Mouse (Mus musculus): Measurements from ENCODE around the gene Fam161b. TPM values are rescaled to one million over a fixed set of nuclear protein-coding genes. Genes with fewer than 3 reads are reported as not detected.

Fam161b gene
- 5.7 and 6.6 TPM in 2 replicates for polyA plus RNA-seq (2014; fragmentation: Nextera tagmentation; extraction: Ambion mirVana)

GRCm38 (mm10) chr12:84361555-84362489, at the start of gene Fam161b, which contains the start of gene Coq6:
Gene Fam161b, minus strand, starts transcription at chr12:84361833.
Gene Coq6, plus strand, starts transcription at chr12:84361657.
- H3K27ac ChIP-seq (ENCODE audit: low read depth, low read length): peak within 1 kb of the TSS; percentile 46; the same call in 1 of the 2 replicates
- no peaks in the 10 kb centered on the region for H3K27me3 ChIP-seq (ENCODE audit: control insufficient read depth, insufficient read depth, low read length)
- ATAC-seq (replicated peaks; ENCODE audit: insufficient number of reproducible peaks, low FRiP score, low TSS enrichment): peak; percentile 96
- peak within 1 kb of the TSS; percentile 99 for H3K4me3 ChIP-seq (ENCODE audit: low read depth, low read length)
- no peaks in the 10 kb centered on the region for H3K9me3 ChIP-seq (replicated peaks; ENCODE audit: control insufficient read depth, low read length)
- peaks cover 11% of the 10 kb centered on the region for H3K4me1 ChIP-seq (ENCODE audit: control insufficient read depth, insufficient read depth, low read length)
- peak within 1 kb of the TSS; percentile 90 for H3K4me2 ChIP-seq
- no peaks in the 10 kb centered on the region for H3K36me3 ChIP-seq (ENCODE audit: control insufficient read depth, insufficient read depth, low read length)
- peak within 1 kb of the TSS; percentile 96 for H3K9ac ChIP-seq (ENCODE audit: low read depth, low read length)
- under 1% methylated on average over 51 of the region's 51 CpGs for WGBS (ENCODE audit: insufficient replicate concordance)

- Histone ChIP-seq H3K4me3 (ENCODE audit: low read depth, low read length) (peak within 1 kb of the TSS; percentile 82), H3K9me3 (replicated peaks; ENCODE audit: control insufficient read depth, low read length) (no peaks in the 10 kb centered on the region), H3K9ac (ENCODE audit: low read depth, low read length) (peak within 1 kb of the TSS; percentile 92), H3K4me2 (peak within 1 kb of the TSS; percentile 89), H3K36me3 (ENCODE audit: control insufficient read depth, insufficient read depth, low read length) (no peaks in the 10 kb centered on the region), H3K4me1 (ENCODE audit: control insufficient read depth, insufficient read depth, low read length) (peaks cover 3% of the 10 kb centered on the region; the same call in 1 of the 2 replicates), H3K27ac (ENCODE audit: low read depth, low read length) (peak within 1 kb of the TSS; percentile 85), H3K27me3 (ENCODE audit: control insufficient read depth, insufficient read depth, low read length) (no peaks in the 10 kb centered on the region)
- ATAC-seq (replicated peaks; ENCODE audit: insufficient number of reproducible peaks, low FRiP score, low TSS enrichment): peak; percentile 91
- WGBS (ENCODE audit: insufficient replicate concordance): 2% methylated on average over 57 of the region's 63 CpGs
Observed at GRCm38 (mm10) chr12:84408819-84409507, 47.3 kb upstream of the Fam161b start, which contains the start of the genes Entpd5 and Bbof1. Gene Entpd5, minus strand, starts transcription at chr12:84409029. Gene Bbof1, plus strand, starts transcription at chr12:84409071.

DNA sequence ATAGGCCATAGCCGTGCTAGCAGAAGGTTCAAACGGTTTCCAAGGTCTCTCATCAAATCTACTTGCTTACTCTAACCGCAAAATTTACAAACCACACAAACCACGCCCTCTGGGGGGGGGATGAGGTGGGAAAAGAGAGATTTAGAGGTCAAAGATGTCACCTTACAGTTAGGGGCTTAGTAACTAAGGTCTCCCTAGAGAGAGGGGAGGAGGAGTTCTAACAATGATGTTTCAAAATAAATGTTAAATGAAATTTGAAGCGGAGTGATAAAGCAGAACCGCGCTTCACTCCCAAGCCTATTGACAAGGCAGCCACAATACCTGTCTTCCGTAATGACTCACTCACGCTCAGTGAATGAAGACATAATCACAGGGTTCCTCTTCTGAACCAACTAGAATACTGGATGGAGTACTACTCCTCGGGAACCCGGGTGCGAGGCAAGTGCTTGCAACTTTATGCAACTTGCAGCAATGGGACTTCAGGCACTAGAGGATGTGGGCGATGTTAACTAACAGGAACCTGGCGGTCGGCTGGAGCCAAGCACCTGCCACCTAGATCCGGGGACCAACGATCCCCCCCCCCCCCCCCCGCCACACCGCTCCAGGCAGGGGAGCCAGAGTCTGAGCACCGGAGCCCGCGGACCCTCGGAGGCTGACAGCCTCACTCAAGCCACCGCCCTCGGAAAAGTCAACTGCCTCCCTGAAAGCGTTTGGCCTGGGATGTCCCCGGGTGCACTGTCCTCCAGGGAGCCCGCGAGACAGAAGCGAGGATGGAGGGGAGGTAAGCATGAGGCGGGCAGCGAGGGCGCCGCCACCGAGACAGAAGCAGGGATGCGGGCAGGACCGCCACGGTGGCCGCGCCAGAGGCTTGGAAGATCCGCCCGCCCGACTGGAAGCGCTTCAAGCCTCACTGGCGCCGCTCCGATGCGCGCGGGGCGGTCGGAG, 46.5 kb upstream of the Fam161b start:
- WGBS (ENCODE audit: insufficient replicate concordance): 2% methylated on average over 47 of the region's 52 CpGs
- ATAC-seq (replicated peaks; ENCODE audit: insufficient number of reproducible peaks, low FRiP score, low TSS enrichment): peak; percentile 48; the same call in 1 of the 2 replicates

DNA sequence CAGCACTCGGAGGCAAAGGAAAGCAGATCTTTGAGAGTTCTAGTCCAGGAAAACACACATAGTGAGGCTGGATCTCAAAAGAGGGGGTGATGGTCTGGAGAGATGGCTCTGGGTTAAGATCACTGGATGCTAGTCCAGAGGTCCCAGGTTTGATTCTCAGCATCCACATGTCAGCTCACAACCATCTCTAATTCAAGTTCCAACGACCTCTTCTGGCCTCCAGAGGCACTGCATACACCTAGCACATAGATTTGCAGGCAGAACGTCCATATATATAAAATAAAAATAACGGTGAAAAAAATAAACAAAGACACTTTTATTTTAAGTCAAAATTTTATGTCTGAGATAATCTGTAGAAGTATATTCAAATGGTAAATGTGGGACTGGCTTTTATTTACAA, 45.6 kb upstream of the Fam161b start:
- Histone ChIP-seq H3K9me3 (replicated peaks; ENCODE audit: control insufficient read depth, low read length) (no peaks in the 10 kb centered on the region), H3K27me3 (ENCODE audit: control insufficient read depth, insufficient read depth, low read length) (no peaks in the 10 kb centered on the region), H3K27ac (ENCODE audit: low read depth, low read length) (no peak overlapping the region), H3K4me2 (no peak overlapping the region), H3K4me3 (ENCODE audit: low read depth, low read length) (no peak overlapping the region), H3K4me1 (ENCODE audit: control insufficient read depth, insufficient read depth, low read length) (peaks cover 3% of the 10 kb centered on the region; the same call in 1 of the 2 replicates), H3K36me3 (ENCODE audit: control insufficient read depth, insufficient read depth, low read length) (no peaks in the 10 kb centered on the region), H3K9ac (ENCODE audit: low read depth, low read length) (no peak overlapping the region)
- WGBS (ENCODE audit: insufficient replicate concordance): 55% methylated on average over 4 of the region's 4 CpGs
- no peak for ATAC-seq (replicated peaks; ENCODE audit: insufficient number of reproducible peaks, low FRiP score, low TSS enrichment)

More for the DNA sequence above, 46.5 kb upstream of the Fam161b start:
- Histone ChIP-seq H3K9me3 (replicated peaks; ENCODE audit: control insufficient read depth, low read length) (no peaks in the 10 kb centered on the region), H3K4me2 (peak overlapping the region; percentile 89), H3K27ac (ENCODE audit: low read depth, low read length) (peak overlapping the region; percentile 85), H3K4me1 (ENCODE audit: control insufficient read depth, insufficient read depth, low read length) (peaks cover 3% of the 10 kb centered on the region; the same call in 1 of the 2 replicates), H3K27me3 (ENCODE audit: control insufficient read depth, insufficient read depth, low read length) (no peaks in the 10 kb centered on the region), H3K36me3 (ENCODE audit: control insufficient read depth, insufficient read depth, low read length) (no peaks in the 10 kb centered on the region), H3K4me3 (ENCODE audit: low read depth, low read length) (peak overlapping the region; percentile 82), H3K9ac (ENCODE audit: low read depth, low read length) (peak overlapping the region; percentile 92)

- H3K27ac ChIP-seq (ENCODE audit: low read depth, low read length): no peak overlapping the region
- peaks cover 3% of the 10 kb centered on the region; the same call in 1 of the 2 replicates for H3K4me1 ChIP-seq (ENCODE audit: control insufficient read depth, insufficient read depth, low read length)
- H3K9me3 ChIP-seq (replicated peaks; ENCODE audit: control insufficient read depth, low read length): no peaks in the 10 kb centered on the region
- 89% methylated on average over 6 of the region's 6 CpGs for WGBS (ENCODE audit: insufficient replicate concordance)
- no peak overlapping the region for H3K9ac ChIP-seq (ENCODE audit: low read depth, low read length)
- H3K27me3 ChIP-seq (ENCODE audit: control insufficient read depth, insufficient read depth, low read length): no peaks in the 10 kb centered on the region
- ATAC-seq (replicated peaks; ENCODE audit: insufficient number of reproducible peaks, low FRiP score, low TSS enrichment): no peak
- no peak overlapping the region for H3K4me2 ChIP-seq
- no peak overlapping the region for H3K4me3 ChIP-seq (ENCODE audit: low read depth, low read length)
- no peaks in the 10 kb centered on the region for H3K36me3 ChIP-seq (ENCODE audit: control insufficient read depth, insufficient read depth, low read length)
Observed at GRCm38 (mm10) chr12:84404541-84404940, 42.9 kb upstream of the Fam161b start.

GRCm38 (mm10) chr12:84402923-84403322, 41.3 kb upstream of the Fam161b start:
- ATAC-seq (replicated peaks; ENCODE audit: insufficient number of reproducible peaks, low FRiP score, low TSS enrichment): no peak
- no peaks in the 10 kb centered on the region for H3K9me3 ChIP-seq (replicated peaks; ENCODE audit: control insufficient read depth, low read length)
- no peaks in the 10 kb centered on the region for H3K27me3 ChIP-seq (ENCODE audit: control insufficient read depth, insufficient read depth, low read length)
- H3K4me3 ChIP-seq (ENCODE audit: low read depth, low read length): no peak overlapping the region
- H3K36me3 ChIP-seq (ENCODE audit: control insufficient read depth, insufficient read depth, low read length): no peaks in the 10 kb centered on the region
- H3K4me1 ChIP-seq (ENCODE audit: control insufficient read depth, insufficient read depth, low read length): no peaks in the 10 kb centered on the region
- no peak overlapping the region for H3K4me2 ChIP-seq
- no peak overlapping the region for H3K9ac ChIP-seq (ENCODE audit: low read depth, low read length)
- no peak overlapping the region for H3K27ac ChIP-seq (ENCODE audit: low read depth, low read length)
- 45% methylated on average over 9 of the region's 9 CpGs for WGBS (ENCODE audit: insufficient replicate concordance)

- Histone ChIP-seq H3K27me3 (ENCODE audit: control insufficient read depth, insufficient read depth, low read length) (no peaks in the 10 kb centered on the region), H3K36me3 (ENCODE audit: control insufficient read depth, insufficient read depth, low read length) (no peaks in the 10 kb centered on the region; the same call in 1 of the 2 replicates), H3K27ac (ENCODE audit: low read depth, low read length) (no peak overlapping the region), H3K4me3 (ENCODE audit: low read depth, low read length) (no peak overlapping the region), H3K9me3 (replicated peaks; ENCODE audit: control insufficient read depth, low read length) (no peaks in the 10 kb centered on the region), H3K9ac (ENCODE audit: low read depth, low read length) (no peak overlapping the region), H3K4me1 (ENCODE audit: control insufficient read depth, insufficient read depth, low read length) (no peaks in the 10 kb centered on the region), H3K4me2 (no peak overlapping the region)
- no peak for ATAC-seq (replicated peaks; ENCODE audit: insufficient number of reproducible peaks, low FRiP score, low TSS enrichment)
- 64% methylated on average over 3 of the region's 3 CpGs for WGBS (ENCODE audit: insufficient replicate concordance)
Observed at GRCm38 (mm10) chr12:84400653-84401052, 39.0 kb upstream of the Fam161b start.
